Mouse (Mus musculus) megakaryocyte progenitor cell, adult 5-6 weeks (primary cell): Measurements from ENCODE around the gene Pfkl. TPM values are rescaled to one million over a fixed set of nuclear protein-coding genes. Genes with fewer than 3 reads are reported as not detected.
"Not testable (repeated sequence)": the region's sequence is repeated elsewhere in the genome, so short reads cannot be mapped to it uniquely, and the experiment has no call there.

ENCODE experiments used
- ATAC-seq: replicated peaks from 2 replicates; pipeline ENCODE4 v1.8.0; 2016; ENCODE audit warnings: mild to moderate bottlenecking, moderate TSS enrichment, inconsistent platforms; ENCODE audit not compliant: poor library complexity
- total RNA-seq, 2 experiments: library from RNA; stranded (forward) in 1 of 2; stranded (reverse) in 1 of 2; fragments of 157-497, 149-512 nt in 1 of 2; fragments of 200-1000 nt in 1 of 2; gene quantifications; 2 replicates each; pipeline versions ENCODE4 v1.2.3 to v1.2.4; 2015 to 2017

The Pfkl gene
- total RNA-seq, 2 experiments from 2014 or later, result 13.7 to 36.1 TPM

- no peak for ATAC-seq
These were observed 3.0 kb upstream of the Pfkl start for GRCm38 (mm10) chr10:78012661-78013495.

GRCm38 (mm10) chr10:78011116-78011515 lies 1.2 kb upstream of the Pfkl start:
- ATAC-seq, result not testable (repeated sequence)

- no peak for ATAC-seq
These were observed 452 bp upstream of the Pfkl start for GRCm38 (mm10) chr10:78010335-78010734.

- ATAC-seq, result peak; percentile 86
These were observed 519 bp downstream of the Pfkl start for GRCm38 (mm10) chr10:78009184-78009944.

GRCm38 (mm10) chr10:78008169-78008568 lies 1.7 kb downstream of the Pfkl start:
- peak; percentile 14; the same call in 1 of the 2 replicates for ATAC-seq

- ATAC-seq, result no peak
These were observed 2.7 kb downstream of the Pfkl start for GRCm38 (mm10) chr10:78007203-78007602.

GRCm38 (mm10) chr10:78005791-78006438 lies 4.0 kb downstream of the Pfkl start:
- no peak for ATAC-seq

GRCm38 (mm10) chr10:78004479-78005100 lies 5.3 kb downstream of the Pfkl start:
- no peak for ATAC-seq

GRCm38 (mm10) chr10:78002316-78002715 lies 7.6 kb downstream of the Pfkl start:
- no peak for ATAC-seq

GRCm38 (mm10) chr10:78001796-78002195 lies 8.1 kb downstream of the Pfkl start:
- no peak for ATAC-seq

- no peak for ATAC-seq
These were observed 9.7 kb downstream of the Pfkl start for GRCm38 (mm10) chr10:78000200-78000599.

- ATAC-seq, result 0 out of 2 replicates have a peak, but pooled peaks have one; percentile 15
These were observed 14.2 kb downstream of the Pfkl start for GRCm38 (mm10) chr10:77995639-77996038.

GRCm38 (mm10) chr10:77985775-77986174 lies 24.1 kb downstream of the Pfkl start:
- ATAC-seq, result no peak

- peak; percentile 95 for ATAC-seq
These were observed 25.2 kb downstream of the Pfkl start for GRCm38 (mm10) chr10:77984660-77985059.

GRCm38 (mm10) chr10:77978351-77979350 lies 31.2 kb downstream of the Pfkl start, which contains the start of gene 1810043G02Rik:
1810043G02Rik (plus strand) TSS chr10:77978524.
- peak; percentile 97 for ATAC-seq

GRCm38 (mm10) chr10:77976458-77977150 lies 33.3 kb downstream of the Pfkl start:
- ATAC-seq, result no peak

- ATAC-seq, result no peak
These were observed 34.2 kb downstream of the Pfkl start for GRCm38 (mm10) chr10:77975653-77976052.

GRCm38 (mm10) chr10:77974811-77975210 lies 35.1 kb downstream of the Pfkl start:
- no peak for ATAC-seq

- no peak for ATAC-seq
These were observed 35.6 kb downstream of the Pfkl start for GRCm38 (mm10) chr10:77974323-77974722.
